Mouse (Mus musculus): ENCODE measurements around the gene Larp1b. TPM values are rescaled to one million over a fixed set of nuclear protein-coding genes. Genes with fewer than 3 reads are reported as not detected.

The Larp1b gene
- total and polyA plus RNA-seq, 3 experiments: 31.1 to 76.3 (median 60.7) TPM

- DNase-seq (ENCODE audit: low spot score) (no peak), ATAC-seq (ENCODE audit: extremely low read depth, insufficient number of reproducible peaks, low FRiP score, poor library complexity, severe bottlenecking) (no peak)
- no peaks in the 10 kb centered on the region for H3K27me3 ChIP-seq (ENCODE audit: insufficient read depth, low read length)
- peaks cover 36% of the 10 kb centered on the region for H3K36me3 ChIP-seq (replicated peaks)
- no peaks in the 10 kb centered on the region for H3K4me1 ChIP-seq (ENCODE audit: insufficient read depth, low read depth, low read length)
- TF ChIP-seq POLR2AphosphoS5 (IDR thresholded peaks at IDR 0.05; ENCODE audit: insufficient replicate concordance, low read depth, low read length): no peak
- TF ChIP-seq CTCF (IDR thresholded peaks at IDR 0.05; ENCODE audit: low read depth, low read length): no peak
- no peak for TF ChIP-seq TAL1 (conservative IDR thresholded peaks at IDR 0.05; ENCODE audit: low read depth, low read length)
- no peak for TF ChIP-seq GATA2 (IDR thresholded peaks at IDR 0.05; ENCODE audit: borderline replicate concordance, low read depth, low read length)
- no peak for TF ChIP-seq GATA1 (IDR thresholded peaks at IDR 0.05; ENCODE audit: borderline replicate concordance, low read length)
- H3K9me3 ChIP-seq (replicated peaks): no peaks in the 10 kb centered on the region
- H3K4me3 ChIP-seq (ENCODE audit: low read depth, low read length): no peak overlapping the region
These were observed 39.1 kb downstream of the Larp1b start for GRCm38 (mm10) chr3:40988722-40989121.

- no peaks in the 10 kb centered on the region for H3K4me1 ChIP-seq (ENCODE audit: insufficient read depth, low read depth, low read length)
- no peak overlapping the region for H3K4me3 ChIP-seq (ENCODE audit: low read depth, low read length)
- ATAC-seq (ENCODE audit: extremely low read depth, insufficient number of reproducible peaks, low FRiP score, poor library complexity, severe bottlenecking): no peak
- DNase-seq (ENCODE audit: low spot score): no peak
- H3K9me3 ChIP-seq (replicated peaks): no peaks in the 10 kb centered on the region
- TF ChIP-seq CTCF (IDR thresholded peaks at IDR 0.05; ENCODE audit: low read depth, low read length): no peak
- no peaks in the 10 kb centered on the region for H3K27me3 ChIP-seq (ENCODE audit: insufficient read depth, low read length)
- H3K36me3 ChIP-seq (replicated peaks): peaks cover 29% of the 10 kb centered on the region
These were observed 41.9 kb downstream of the Larp1b start for GRCm38 (mm10) chr3:40991541-40991940.

- H3K27me3 ChIP-seq (ENCODE audit: insufficient read depth, low read length): no peaks in the 10 kb centered on the region
- no peak for DNase-seq (ENCODE audit: low spot score)
- no peaks in the 10 kb centered on the region for H3K9me3 ChIP-seq (replicated peaks)
- H3K4me3 ChIP-seq (ENCODE audit: low read depth, low read length): no peak overlapping the region
- H3K4me1 ChIP-seq (ENCODE audit: insufficient read depth, low read depth, low read length): no peaks in the 10 kb centered on the region
- peaks cover 19% of the 10 kb centered on the region for H3K36me3 ChIP-seq (replicated peaks)
- TF ChIP-seq POLR2AphosphoS5 (IDR thresholded peaks at IDR 0.05; ENCODE audit: insufficient replicate concordance, low read depth, low read length) (no peak), GATA2 (IDR thresholded peaks at IDR 0.05; ENCODE audit: borderline replicate concordance, low read depth, low read length) (no peak), CTCF (IDR thresholded peaks at IDR 0.05; ENCODE audit: low read depth, low read length) (no peak), TAL1 (conservative IDR thresholded peaks at IDR 0.05; ENCODE audit: low read depth, low read length) (no peak), GATA1 (IDR thresholded peaks at IDR 0.05; ENCODE audit: borderline replicate concordance, low read length) (no peak)
- ATAC-seq (ENCODE audit: extremely low read depth, insufficient number of reproducible peaks, low FRiP score, poor library complexity, severe bottlenecking): no peak
These were observed 45.5 kb downstream of the Larp1b start for GRCm38 (mm10) chr3:40995161-40995560.

GRCm38 (mm10) chr3:41009315-41009714 is 59.7 kb downstream of the Larp1b start:
- Histone ChIP-seq H3K36me3 (replicated peaks) (peaks cover 6% of the 10 kb centered on the region), H3K4me1 (ENCODE audit: insufficient read depth, low read depth, low read length) (no peaks in the 10 kb centered on the region), H3K4me3 (ENCODE audit: low read depth, low read length) (no peak overlapping the region), H3K9me3 (replicated peaks) (no peaks in the 10 kb centered on the region), H3K27me3 (ENCODE audit: insufficient read depth, low read length) (no peaks in the 10 kb centered on the region)
- TF ChIP-seq GATA1 (IDR thresholded peaks at IDR 0.05; ENCODE audit: borderline replicate concordance, low read length) (no peak), POLR2AphosphoS5 (IDR thresholded peaks at IDR 0.05; ENCODE audit: insufficient replicate concordance, low read depth, low read length) (no peak), TAL1 (conservative IDR thresholded peaks at IDR 0.05; ENCODE audit: low read depth, low read length) (no peak), GATA2 (IDR thresholded peaks at IDR 0.05; ENCODE audit: borderline replicate concordance, low read depth, low read length) (no peak), CTCF (IDR thresholded peaks at IDR 0.05; ENCODE audit: low read depth, low read length) (no peak)
- DNase-seq (ENCODE audit: low spot score): no peak
- no peak for ATAC-seq (ENCODE audit: extremely low read depth, insufficient number of reproducible peaks, low FRiP score, poor library complexity, severe bottlenecking)

GRCm38 (mm10) chr3:41009990-41010389 is 60.4 kb downstream of the Larp1b start:
- Histone ChIP-seq H3K36me3 (replicated peaks) (peaks cover 5% of the 10 kb centered on the region), H3K9me3 (replicated peaks) (no peaks in the 10 kb centered on the region), H3K4me3 (ENCODE audit: low read depth, low read length) (no peak overlapping the region), H3K27me3 (ENCODE audit: insufficient read depth, low read length) (no peaks in the 10 kb centered on the region), H3K4me1 (ENCODE audit: insufficient read depth, low read depth, low read length) (no peaks in the 10 kb centered on the region)
- no peak for TF ChIP-seq GATA2 (IDR thresholded peaks at IDR 0.05; ENCODE audit: borderline replicate concordance, low read depth, low read length)
- no peak for TF ChIP-seq TAL1 (conservative IDR thresholded peaks at IDR 0.05; ENCODE audit: low read depth, low read length)
- TF ChIP-seq POLR2AphosphoS5 (IDR thresholded peaks at IDR 0.05; ENCODE audit: insufficient replicate concordance, low read depth, low read length): no peak
- no peak for TF ChIP-seq CTCF (IDR thresholded peaks at IDR 0.05; ENCODE audit: low read depth, low read length)
- DNase-seq (ENCODE audit: low spot score): no peak
- ATAC-seq (ENCODE audit: extremely low read depth, insufficient number of reproducible peaks, low FRiP score, poor library complexity, severe bottlenecking): no peak

GRCm38 (mm10) chr3:41010701-41011100 is 61.1 kb downstream of the Larp1b start:
- ATAC-seq (ENCODE audit: extremely low read depth, insufficient number of reproducible peaks, low FRiP score, poor library complexity, severe bottlenecking) (no peak), DNase-seq (ENCODE audit: low spot score) (no peak)
- H3K36me3 ChIP-seq (replicated peaks): peaks cover 5% of the 10 kb centered on the region
- no peaks in the 10 kb centered on the region for H3K4me1 ChIP-seq (ENCODE audit: insufficient read depth, low read depth, low read length)
- H3K9me3 ChIP-seq (replicated peaks): no peaks in the 10 kb centered on the region
- H3K4me3 ChIP-seq (ENCODE audit: low read depth, low read length): no peak overlapping the region
- H3K27me3 ChIP-seq (ENCODE audit: insufficient read depth, low read length): no peaks in the 10 kb centered on the region
- TF ChIP-seq GATA2 (IDR thresholded peaks at IDR 0.05; ENCODE audit: borderline replicate concordance, low read depth, low read length): no peak
- no peak for TF ChIP-seq POLR2AphosphoS5 (IDR thresholded peaks at IDR 0.05; ENCODE audit: insufficient replicate concordance, low read depth, low read length)
- TF ChIP-seq CTCF (IDR thresholded peaks at IDR 0.05; ENCODE audit: low read depth, low read length): no peak
- no peak for TF ChIP-seq GATA1 (IDR thresholded peaks at IDR 0.05; ENCODE audit: borderline replicate concordance, low read length)
- no peak for TF ChIP-seq TAL1 (conservative IDR thresholded peaks at IDR 0.05; ENCODE audit: low read depth, low read length)

GRCm38 (mm10) chr3:41012451-41012850 is 62.8 kb downstream of the Larp1b start:
- TF ChIP-seq POLR2AphosphoS5 (IDR thresholded peaks at IDR 0.05; ENCODE audit: insufficient replicate concordance, low read depth, low read length): no peak
- no peak for TF ChIP-seq GATA1 (IDR thresholded peaks at IDR 0.05; ENCODE audit: borderline replicate concordance, low read length)
- no peak for TF ChIP-seq CTCF (IDR thresholded peaks at IDR 0.05; ENCODE audit: low read depth, low read length)
- no peak for TF ChIP-seq GATA2 (IDR thresholded peaks at IDR 0.05; ENCODE audit: borderline replicate concordance, low read depth, low read length)
- no peak for TF ChIP-seq TAL1 (conservative IDR thresholded peaks at IDR 0.05; ENCODE audit: low read depth, low read length)
- no peaks in the 10 kb centered on the region for H3K27me3 ChIP-seq (ENCODE audit: insufficient read depth, low read length)
- no peak overlapping the region for H3K4me3 ChIP-seq (ENCODE audit: low read depth, low read length)
- H3K4me1 ChIP-seq (ENCODE audit: insufficient read depth, low read depth, low read length): no peaks in the 10 kb centered on the region
- no peaks in the 10 kb centered on the region for H3K9me3 ChIP-seq (replicated peaks)
- ATAC-seq (ENCODE audit: extremely low read depth, insufficient number of reproducible peaks, low FRiP score, poor library complexity, severe bottlenecking) (no peak), DNase-seq (ENCODE audit: low spot score) (no peak)
- H3K36me3 ChIP-seq (replicated peaks): no peaks in the 10 kb centered on the region

Data from G1E (cell line).